Mouse (Mus musculus) left cerebral cortex, adult 9 months (tissue): Measurements from ENCODE around the gene Hcn3.

ENCODE experiments used
- DNase-seq, 2 experiments: peaks; one replicate each; pipeline ENCODE4 v3.0.0; 2022; ENCODE audit warnings: low spot score in 2 of 2

The Hcn3 gene

DNA sequence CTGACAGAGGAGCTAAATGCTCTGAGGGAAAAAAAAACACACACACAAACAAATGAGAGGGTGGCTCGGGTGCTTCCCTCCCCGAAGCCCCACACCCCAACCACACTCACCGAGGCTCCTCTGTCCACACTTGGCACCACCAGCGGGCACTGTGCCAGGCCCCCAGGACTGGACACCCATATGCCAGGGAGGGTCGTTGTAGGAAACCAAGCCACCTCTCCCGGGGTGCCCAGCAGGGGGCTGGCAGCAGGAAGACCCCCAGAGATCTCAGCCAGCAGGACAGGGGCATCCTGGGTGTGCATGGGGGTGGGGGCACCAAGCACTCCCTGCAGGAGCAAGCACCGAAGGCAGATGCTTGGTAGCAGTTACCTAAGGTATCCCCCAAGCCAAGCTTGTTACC, 59.2 kb downstream of the Hcn3 start, which contains the start of gene Gm43738:
Gm43738 (minus strand) TSS at position 289 of the 400 bp plus-strand sequence.
- DNase-seq: no peak
